Mouse (Mus musculus) layer of hippocampus, adult 18-20 months (tissue): ENCODE data around the gene Bnipl. TPM values are rescaled to one million over a fixed set of nuclear protein-coding genes. Genes with fewer than 3 reads are reported as not detected.

Experiments used
- DNase-seq, 2 experiments: peaks; one replicate each; pipeline ENCODE4 v3.0.0; 2022; ENCODE audit warnings: low spot score in 2 of 2
- total RNA-seq, 2 experiments: library from RNA; stranded (reverse); gene quantifications; 2 replicates each; pipeline ENCODE4 v1.2.3; 2021

Bnipl gene
- total RNA-seq, 2 experiments from 2014 or later = 0.37 TPM; not detected in 1

DNA sequence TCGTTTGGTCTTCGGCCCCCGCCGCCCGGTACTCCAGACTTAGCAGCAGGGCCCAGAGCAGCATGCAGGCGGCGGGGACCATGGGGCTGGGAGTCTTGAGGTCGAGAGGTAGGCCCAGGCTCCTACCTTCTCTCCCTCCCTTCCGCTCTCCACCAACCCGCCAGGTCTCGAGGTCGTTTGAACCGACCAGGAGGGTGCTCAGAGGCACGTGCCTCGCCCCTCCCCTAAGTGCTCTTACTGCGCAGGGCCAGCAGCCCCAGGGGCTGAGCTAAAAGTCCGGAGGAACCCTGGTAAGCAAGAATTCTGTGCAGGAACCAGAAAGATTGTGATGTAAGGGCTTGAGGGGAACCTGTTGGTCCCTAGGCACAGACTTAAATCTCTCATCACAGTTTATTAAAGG, 10.1 kb downstream of the Bnipl start:
- DNase-seq = no peak

DNA sequence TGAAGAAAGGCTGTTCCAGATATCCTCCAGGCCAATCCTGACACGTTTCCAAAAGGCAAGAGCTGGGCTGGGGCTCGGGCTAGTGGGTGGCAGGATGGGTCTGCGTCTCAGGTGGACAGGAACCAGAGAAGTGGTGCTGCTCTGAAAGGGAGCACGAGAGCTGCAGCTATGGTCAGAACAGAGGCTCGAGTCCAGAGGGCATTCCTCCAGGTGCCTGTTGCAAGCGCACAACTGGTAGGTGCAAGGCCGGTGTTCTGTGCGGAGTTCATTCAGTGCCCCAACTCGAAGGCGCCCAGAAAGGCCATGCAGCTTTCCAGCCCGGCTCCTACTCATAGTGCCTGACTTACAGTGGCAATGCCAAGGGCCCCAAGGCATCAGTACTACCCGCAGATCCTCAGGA, 11.0 kb downstream of the Bnipl start:
- no peak for DNase-seq

DNA sequence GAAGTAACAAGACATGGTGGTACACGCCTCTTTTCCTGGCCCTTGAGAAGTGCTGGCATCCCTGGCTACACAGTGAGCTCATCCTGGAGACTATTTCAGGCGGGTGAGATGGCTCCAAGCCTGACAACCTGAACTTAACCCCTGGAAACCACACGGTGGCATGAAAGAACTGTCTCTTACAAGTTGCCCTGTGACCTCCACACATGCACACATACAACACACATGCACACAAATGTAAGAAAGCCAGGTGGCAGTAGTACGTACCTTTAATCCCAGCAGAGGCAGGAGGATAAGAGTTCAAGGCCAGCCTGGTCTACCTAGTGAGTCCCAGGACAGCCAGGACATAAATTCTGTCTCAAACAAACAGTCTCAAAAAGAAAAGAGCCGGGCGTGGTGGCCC, 12.0 kb downstream of the Bnipl start:
- DNase-seq = no peak

DNA sequence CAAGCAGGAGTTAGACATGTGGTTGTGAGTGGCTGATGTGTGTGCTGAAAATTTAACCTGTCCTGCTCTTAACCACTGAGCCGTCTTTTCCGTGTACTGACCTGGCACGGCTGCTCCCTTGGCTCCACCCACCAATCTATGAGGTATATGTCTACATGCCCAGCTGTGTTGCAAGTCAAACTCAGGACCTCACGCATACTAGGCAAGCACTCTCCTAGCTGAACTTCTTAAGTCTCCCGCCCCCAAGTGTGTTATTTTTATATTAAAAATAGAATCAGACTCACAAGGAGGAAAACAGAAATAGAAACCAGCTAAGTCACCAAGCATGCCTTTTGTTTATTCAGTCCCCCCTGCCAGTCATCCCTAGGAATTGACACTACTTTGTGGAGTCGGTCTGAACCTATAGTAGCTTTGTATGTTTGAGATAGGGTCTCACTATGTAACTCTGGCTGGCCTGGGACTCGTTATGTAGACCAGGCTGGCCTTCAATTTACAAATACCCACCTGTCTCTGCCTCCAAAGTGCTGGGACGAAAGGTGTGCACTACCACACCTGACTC, 13.4 kb downstream of the Bnipl start:
- no peak for DNase-seq

DNA sequence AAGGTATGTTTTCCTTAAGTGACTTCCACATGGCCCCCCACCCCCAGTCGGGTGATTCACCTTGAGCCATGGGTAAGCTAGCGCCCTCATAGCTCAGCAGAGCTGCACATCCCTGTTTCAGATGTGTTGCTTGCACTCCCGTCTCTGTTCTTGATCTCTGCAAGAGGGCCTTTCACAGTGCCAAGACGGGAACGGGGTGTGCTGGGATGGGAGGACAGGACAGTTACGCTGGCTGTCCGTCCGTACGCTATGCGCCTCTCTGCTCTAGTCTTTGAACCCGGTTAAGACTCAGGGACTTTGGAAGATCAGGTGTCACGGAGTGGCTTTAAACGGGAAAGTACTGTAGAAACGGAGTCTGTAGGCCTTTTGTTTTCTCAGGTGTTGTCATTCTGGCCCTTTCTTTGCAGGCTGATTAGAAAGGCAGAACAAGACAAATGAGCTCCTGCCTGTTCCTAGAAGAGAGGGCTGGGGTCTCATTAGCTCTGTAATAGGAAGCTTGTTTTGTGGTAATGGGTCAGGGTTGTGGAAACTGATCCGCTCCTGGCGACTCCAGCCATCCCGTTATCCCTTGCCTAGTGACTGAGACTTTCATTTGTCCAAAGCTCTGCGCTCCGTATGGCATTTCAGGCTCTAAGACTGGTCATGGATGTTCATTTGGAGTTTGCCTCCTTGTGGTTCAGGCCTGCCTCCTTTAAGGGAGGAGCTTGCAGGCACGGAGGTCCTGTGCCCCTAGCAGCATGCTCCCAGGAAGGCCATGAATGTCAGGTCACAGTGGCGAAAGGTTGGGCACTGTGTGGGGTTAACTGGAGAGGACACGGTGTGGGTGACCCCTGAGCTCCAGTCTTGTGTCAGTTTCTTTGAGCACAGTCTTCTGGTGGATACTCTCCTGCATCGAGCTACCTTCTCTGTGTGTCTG, 15.3 kb downstream of the Bnipl start:
- no peak for DNase-seq

DNA sequence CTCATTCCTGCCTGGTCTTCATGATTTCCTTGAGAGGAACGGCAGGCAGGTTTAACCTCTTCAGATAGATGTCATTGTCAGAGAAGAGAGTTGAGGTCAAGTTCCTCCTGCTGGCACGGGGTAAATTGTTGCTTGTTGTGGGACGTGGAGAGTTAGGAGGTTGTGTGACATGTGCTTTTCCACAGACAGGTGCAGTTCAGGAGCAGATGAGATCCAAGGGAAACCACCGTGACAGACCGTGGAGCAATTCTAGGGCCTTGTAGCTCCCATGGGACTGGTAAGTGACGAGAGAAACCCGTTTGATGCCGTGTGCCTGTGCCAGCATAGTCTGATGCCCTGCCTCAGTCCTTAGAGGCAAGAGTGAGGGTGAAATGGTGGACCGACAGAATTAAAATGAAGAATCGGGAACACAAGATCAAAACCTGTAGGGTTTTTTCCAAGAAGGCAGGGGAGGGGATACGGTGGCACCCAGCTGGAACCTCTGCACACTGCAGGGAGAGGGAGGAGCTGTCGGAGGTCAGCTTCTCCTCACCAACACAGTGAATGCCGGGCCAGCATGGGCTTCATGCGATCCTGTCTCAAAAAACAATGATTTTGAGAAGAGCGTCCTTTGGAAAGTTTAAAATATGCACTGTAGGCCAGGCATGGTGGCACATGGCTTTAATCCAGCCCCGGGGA, 17.6 kb downstream of the Bnipl start:
- DNase-seq = no peak

DNA sequence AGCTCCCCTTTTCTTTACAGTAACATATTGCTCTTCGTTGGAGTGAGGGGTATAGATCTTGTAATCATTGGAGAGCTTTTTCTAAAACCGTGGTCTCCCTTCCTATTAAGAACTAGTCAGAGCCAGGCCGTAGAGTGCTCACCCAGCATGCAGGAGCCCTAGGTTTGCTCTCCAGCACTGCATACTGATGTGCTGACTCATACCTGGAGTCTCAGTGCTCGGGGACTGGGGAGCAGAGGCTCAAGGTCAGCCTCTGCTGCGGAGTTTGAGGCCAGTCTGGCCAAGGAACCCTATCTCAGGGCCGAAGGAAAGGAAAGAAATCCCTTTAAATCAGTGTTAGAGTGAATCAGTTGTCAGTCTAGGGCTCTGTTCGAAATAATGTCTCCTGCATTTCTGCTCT, 18.2 kb downstream of the Bnipl start:
- no peak for DNase-seq

DNA sequence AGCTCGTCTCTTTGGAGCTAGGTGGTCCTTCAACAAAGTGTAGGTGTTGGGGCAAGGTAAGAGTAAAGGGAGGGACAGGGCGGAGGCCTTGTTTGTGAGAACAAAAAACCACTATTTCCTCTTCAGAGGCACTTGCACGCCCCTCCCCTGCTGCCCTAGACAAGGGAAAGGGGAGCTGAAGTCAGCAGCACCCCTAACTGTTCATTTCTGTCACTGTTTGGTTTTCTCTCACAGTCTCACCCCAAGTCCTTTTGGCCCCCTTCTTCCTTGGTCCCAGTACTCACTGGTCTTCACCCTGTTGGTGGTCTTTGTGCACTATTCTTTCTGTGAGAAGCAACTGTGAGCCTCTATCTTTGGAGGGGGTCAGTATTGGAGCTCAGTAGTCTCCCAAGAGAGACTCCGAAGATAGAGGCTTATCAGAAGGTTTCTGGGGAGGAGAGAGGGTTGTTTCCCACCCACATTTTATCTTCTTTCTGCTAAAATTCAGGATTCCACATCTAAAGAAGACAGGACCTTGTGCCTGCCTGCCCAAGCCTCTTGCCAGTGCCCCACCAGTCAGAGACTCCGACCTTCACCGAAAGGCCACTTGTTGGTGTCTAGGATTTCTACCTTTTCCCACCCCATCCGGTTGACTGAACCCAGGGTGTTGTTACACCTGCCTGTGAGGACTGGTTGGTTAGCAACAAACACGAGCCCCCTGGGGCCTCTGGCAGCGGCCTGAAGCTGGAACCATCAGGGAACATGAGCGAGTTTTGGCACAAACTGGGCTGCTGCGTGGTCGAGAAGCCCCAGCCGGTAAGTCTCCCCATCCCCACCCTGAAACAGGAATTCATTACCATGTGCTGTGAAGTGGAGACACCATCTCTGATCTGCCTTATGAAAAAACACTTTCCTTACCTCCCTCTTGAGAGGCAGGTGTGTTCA, 19.4 kb downstream of the Bnipl start, which contains the start of gene Mllt11:
Mllt11 (minus strand) TSS at position 874 of the 924 bp plus-strand sequence.
- no peak for DNase-seq

DNA sequence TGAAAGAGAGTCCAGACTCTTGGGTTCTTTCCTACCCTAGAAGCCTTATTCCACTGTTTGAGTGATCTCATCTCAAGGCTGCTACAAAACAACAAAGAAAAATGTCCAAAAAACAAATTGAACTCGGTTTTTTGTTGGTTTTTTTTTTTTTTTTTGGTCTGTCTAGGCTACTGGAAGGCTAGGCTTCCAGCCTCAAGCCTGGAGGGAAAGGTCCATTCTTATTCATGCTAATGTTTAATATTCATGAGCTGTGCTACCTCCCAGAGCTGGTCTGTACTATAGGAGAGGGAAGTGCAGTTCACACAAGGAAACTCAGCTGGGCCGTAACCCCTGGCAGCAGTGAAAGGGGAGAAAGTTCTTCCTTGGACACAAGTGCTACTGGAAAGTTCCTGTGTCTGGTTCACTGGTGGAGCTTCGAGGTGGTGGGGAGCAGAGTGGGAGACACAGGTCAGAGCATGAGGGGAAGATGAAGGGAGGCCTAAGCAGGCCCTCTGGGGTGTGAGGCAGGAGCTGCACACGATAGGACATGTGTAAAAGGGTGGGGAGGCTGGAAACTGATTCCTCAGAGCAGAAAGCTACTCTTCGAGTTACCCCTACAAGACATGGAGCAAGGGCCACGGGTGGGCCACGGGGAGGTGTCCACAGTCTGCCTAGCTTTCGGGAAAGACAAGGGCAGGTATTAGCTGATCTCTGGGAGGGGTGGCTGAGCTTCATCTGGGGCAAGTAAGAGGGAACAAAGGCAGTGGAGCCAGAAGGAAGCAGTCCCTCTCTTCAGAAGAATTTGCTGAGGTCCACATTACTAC, 20.3 kb downstream of the Bnipl start:
- DNase-seq = no peak

DNA sequence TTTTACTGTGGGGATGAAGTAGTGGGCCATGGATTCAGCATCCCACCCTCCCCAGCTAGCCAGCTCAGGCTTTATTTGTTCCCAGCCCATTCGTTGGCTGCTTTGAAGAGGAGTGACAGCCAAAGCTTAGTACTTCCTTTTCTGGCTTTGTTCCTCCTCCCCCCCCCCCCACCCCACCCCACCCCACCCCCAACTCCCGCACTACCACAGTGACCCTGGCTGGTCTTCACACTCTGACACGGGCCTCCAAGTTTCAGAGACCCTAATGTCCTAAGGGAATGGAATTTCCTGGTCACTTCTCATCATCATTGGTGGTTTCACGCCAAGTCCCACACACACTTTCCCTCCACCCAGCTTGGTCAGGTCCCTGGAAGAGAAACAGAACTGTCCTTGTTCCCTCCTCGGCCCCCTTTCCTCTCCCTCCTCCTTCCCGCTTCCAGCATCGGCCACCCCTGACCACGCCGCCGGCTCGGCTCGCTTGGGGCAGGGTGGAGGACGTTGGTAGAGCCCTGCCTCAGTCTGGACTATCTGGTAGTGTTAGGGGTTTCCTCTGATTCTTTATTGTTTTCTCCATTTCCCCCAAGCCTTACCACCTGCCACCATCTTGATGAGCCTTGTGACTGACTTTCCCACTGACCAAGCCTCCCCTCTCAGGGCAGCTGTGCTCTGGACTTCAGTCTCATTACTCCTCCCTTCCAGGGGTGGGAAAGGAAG, 21.1 kb downstream of the Bnipl start:
- peak; percentile 44 to 56 for DNase-seq

DNA sequence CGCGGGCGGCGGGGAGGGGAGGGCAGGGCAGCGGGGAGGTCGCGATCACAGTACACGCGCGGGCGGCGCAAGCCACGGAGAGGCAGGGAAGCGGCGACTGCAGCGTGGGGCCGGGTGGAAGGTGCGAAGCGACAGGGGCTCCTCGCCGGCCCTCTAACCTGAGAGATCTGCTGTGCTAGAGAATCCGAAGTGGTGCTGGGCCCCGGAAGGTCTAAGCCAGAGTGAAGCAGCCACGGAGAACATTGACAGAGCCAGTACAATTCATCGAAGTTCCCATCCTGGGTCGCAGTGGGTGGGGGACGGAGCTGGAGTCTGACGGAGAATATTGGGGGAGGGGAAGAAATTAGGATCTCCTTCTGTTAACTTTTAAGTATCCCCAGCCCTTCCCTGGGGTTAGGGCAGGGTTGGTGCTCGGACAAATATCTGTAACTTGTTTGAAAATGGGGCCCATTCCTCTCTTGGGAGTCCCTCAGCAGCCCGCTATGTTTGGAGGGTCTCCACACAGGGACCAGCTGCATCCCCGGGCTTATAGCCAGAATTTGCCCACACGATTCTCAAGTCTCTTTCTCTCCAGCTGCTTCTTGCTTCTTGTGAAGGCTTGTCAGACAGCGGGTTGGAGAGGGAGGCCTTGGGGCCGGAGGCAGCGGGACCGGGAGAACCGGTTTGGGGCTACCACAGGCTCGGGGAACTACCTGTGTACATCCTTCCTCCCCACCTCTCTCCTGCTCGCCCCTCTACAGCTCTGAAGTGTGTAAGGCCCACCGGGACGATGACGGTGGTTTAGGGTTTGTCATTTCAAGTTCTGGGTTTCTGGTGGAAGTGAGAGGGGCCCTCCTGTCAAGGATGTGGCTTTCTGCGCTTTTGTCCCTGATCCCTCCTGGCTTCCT, 21.9 kb downstream of the Bnipl start:
- peak; percentile 59 to 74 for DNase-seq

DNA sequence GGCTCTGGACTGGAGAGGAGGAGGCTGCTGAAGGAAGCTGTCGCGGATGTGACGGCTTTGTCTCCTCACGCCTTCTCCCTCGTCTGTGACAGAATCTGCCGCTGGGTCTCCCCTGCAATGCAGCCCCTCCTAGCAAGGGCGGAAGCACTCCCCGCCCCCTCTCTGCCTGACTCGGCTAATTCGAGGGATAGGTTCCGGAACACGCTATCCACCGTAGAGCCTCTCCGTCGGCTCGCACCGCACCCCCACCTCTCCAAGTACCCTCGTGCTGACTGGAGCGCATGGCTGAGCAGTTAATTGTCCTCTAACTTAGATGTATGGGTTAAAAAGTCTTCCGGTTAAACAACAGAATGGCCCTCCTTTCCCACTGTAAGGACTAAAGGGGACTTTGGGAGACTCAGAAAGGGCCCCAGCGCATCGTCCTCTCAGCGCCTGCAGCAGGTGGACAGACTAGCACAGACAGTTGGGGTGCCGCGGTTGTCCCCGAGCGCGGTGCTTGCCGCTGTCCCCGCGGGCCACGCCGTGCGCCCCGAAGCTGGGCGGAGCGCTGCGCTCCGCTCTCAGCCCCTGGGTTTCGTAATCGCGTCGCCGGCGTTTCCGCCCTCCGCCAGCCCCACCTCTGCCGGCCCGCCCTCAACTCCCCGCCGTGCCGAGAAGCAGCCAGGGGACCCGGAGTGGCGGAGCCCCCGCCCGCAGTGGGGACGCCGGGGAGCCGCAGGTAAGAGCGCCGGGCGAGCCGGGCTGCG, 22.7 kb downstream of the Bnipl start, which contains the start of gene Cdc42se1:
Cdc42se1 (plus strand) TSS at position 585 of the 746 bp plus-strand sequence.
- DNase-seq = peak; percentile 88 to 91

DNA sequence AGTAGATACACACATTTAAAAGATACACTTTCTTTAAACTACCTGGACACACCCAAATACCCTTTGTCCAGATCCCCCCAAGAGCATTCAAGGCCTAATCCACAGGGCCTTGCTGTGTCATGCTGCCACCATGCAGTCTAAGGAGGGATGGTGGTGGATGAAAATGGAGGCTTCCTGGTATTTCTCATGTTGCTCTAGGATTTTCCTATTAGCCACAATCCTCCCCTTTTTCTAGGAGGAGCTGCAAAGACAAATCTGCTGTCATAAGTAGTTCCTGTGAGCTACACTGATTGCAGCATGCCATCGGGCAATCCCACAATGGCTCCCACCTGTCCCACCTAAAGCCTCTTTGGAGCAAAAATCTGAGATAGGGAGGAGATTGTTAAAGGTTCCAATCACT, 23.8 kb downstream of the Bnipl start:
- DNase-seq = no peak

DNA sequence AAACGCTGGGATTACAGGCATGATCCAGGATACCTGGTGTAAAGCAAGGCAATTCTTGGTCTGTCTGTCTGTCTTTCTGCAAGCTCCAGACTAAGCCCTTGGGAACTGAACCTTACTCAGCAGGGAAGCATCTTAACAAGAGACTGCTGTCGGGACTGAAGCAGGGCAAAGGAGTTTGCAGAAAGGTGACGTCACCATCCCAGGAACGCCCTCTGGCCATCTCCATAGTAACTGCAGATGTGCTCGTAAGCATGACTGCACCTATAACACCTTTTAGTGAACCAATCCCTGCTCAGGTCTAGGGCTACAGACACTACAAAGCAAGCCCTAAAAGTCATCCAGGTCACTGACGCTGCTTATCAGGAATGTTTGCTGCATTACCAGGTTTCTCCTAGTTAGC, 26.7 kb downstream of the Bnipl start:
- no peak for DNase-seq

DNA sequence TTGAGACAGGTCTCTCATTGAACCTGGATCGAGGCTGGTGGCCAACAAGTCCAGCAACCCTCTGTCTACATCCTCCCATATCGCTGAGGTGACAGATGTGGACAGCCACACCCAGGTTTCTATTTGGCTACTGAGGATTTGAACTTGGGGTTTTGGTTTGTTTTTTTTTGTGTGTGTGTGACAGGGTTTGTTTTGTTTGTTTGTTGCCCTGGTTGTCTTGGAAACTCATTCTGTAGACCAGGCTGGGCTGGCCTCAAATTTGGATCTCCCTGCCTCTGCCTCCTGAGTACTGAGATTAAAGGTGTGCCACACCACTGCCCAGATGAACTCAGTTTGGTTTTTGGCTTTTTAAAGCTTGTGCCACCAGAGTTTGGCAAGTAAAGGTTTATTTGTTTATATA, 28.0 kb downstream of the Bnipl start:
- DNase-seq = no peak

DNA sequence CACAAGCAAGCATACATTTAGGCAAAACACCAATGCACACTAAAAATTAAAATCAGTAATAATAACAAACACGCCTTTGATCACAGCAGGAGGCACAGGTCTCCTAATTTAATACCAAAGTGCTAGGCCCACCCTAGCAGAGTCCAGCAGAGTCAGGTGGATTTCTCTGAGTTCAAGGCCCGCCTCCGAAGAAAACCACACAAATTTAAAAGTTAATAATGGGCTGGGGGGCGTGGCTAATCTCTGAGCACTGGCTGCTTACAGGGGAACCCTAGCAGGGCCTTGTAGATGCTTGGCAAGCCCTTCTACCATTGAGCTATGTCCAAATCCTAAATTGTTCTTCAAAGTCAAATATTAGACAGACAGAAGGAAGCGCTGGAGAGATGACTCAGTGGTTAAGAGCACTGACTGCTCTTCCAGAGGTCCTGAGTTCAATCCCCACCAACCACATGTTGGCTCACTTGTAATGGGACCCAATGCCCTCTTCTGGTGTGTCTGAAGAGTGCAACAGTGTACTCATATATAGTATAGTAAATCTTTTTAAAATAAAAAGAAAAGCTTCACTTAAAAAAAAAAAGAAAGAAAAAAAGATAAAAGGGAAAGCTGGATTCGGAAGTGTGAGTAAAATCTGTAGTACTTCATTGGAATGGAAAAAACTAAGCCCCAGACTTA, 32.4 kb downstream of the Bnipl start:
- no peak for DNase-seq
